Mouse (Mus musculus): ENCODE measurements at regions not wholly inside any gene's neighbourhood (a gene's known extent, or its start where the extent isn't known, plus 50 kb on each side); places are given as distances from the start of the nearest gene placed in this dataset.

DNA sequence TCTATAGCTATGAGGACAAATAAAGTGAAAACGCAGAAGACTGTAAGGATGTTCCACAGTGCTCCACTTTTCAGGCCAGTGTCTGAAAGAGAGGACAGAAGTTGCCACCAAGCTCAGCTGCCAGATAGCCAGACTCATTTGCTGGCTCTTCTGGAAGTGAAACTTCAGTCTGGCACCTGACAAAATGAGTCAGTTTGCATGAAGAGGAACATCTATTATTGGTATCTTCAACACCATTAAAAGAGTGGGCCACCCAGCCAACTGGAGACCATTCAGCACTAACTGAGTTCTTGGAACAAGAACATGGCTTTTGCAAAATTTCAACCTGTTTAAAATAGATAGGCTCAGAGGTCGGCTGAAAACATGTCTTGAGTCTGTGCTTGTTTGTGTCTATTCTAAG, 592.4 kb upstream of the Tbl1xr1 start:
- Histone ChIP-seq H3K27ac (replicated peaks) (no peak overlapping the region), H3K4me1 (replicated peaks) (peaks cover 6% of the 10 kb centered on the region; the same call in 1 of the 2 replicates), H3K4me2 (no peak overlapping the region), H3K9me3 (no peaks in the 10 kb centered on the region), H3K36me3 (no peaks in the 10 kb centered on the region), H3K27me3 (no peaks in the 10 kb centered on the region), H3K9ac (no peak overlapping the region), H3K4me3 (no peak overlapping the region)
- ATAC-seq (ENCODE audit: low FRiP score, low read depth), result no peak
- 90% methylated on average over 2 of the region's 2 CpGs for WGBS

- Histone ChIP-seq H3K27ac (replicated peaks) (no peak overlapping the region), H3K4me1 (replicated peaks) (no peaks in the 10 kb centered on the region), H3K4me3 (no peak overlapping the region), H3K36me3 (no peaks in the 10 kb centered on the region), H3K4me2 (no peak overlapping the region), H3K9me3 (no peaks in the 10 kb centered on the region), H3K27me3 (no peaks in the 10 kb centered on the region), H3K9ac (no peak overlapping the region)
- no peak for ATAC-seq (ENCODE audit: low FRiP score, low read depth)
Measured at GRCm38 (mm10) chr3:21485454-21485853, 591.0 kb upstream of the Tbl1xr1 start.

DNA sequence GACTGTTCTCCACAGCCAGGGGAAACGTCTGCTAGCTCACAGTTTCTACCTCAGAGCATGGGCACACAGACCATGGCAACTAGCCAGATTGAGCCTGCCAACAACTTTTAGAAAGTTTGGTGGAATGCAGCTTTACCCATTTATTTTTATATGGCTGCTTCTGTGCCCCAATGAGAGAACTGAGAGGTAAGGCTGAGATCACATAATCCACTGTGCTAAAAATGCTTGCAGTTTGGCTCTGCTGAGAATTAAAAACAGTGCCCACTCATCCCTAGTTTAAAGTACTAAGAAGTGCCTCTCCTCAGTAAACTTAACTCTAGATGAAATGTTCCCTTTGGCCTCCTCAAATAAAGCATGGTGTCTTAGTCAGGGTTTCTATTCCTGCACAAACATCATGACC, 586.9 kb upstream of the Tbl1xr1 start:
- no peaks in the 10 kb centered on the region for H3K9me3 ChIP-seq
- no peaks in the 10 kb centered on the region for H3K36me3 ChIP-seq
- no peak overlapping the region for H3K4me3 ChIP-seq
- H3K27me3 ChIP-seq, result no peaks in the 10 kb centered on the region
- no peak overlapping the region for H3K27ac ChIP-seq (replicated peaks)
- H3K9ac ChIP-seq, result no peak overlapping the region
- 85% methylated on average over 1 of the region's 1 CpGs for WGBS
- no peak overlapping the region for H3K4me2 ChIP-seq
- H3K4me1 ChIP-seq (replicated peaks), result peaks cover 1% of the 10 kb centered on the region
- ATAC-seq (ENCODE audit: low FRiP score, low read depth), result no peak

DNA sequence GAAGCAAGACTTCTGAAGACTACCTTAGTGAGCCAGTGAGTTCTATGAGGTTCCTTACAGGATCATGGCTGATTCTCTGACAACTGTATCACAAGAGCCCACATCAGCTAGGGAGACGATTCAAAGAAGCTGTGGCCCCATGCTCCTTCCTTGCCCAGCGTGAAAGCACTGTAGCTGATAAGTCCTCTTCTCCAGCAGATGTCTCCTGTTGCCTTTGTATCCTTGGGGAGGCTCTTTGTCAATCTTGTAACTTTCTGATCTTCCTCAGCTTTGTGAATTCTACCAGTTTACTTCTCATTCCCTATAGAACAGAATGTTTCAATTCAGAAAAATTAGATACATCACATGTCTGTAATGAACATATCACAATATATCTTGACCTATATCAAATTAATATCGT, 584.0 kb upstream of the Tbl1xr1 start:
- ATAC-seq (ENCODE audit: low FRiP score, low read depth), result no peak
- H3K4me3 ChIP-seq, result no peak overlapping the region
- no peak overlapping the region for H3K9ac ChIP-seq
- H3K36me3 ChIP-seq, result no peaks in the 10 kb centered on the region
- H3K4me1 ChIP-seq (replicated peaks), result peaks cover 14% of the 10 kb centered on the region
- H3K27ac ChIP-seq (replicated peaks), result no peak overlapping the region
- 67% methylated on average over 3 of the region's 3 CpGs for WGBS
- no peaks in the 10 kb centered on the region for H3K9me3 ChIP-seq
- H3K27me3 ChIP-seq, result no peaks in the 10 kb centered on the region
- no peak overlapping the region for H3K4me2 ChIP-seq

GRCm38 (mm10) chr3:21493384-21493783, 583.1 kb upstream of the Tbl1xr1 start:
- no peaks in the 10 kb centered on the region for H3K27me3 ChIP-seq
- H3K9me3 ChIP-seq, result no peaks in the 10 kb centered on the region
- no peak overlapping the region for H3K27ac ChIP-seq (replicated peaks)
- no peak for ATAC-seq (ENCODE audit: low FRiP score, low read depth)
- H3K4me3 ChIP-seq, result no peak overlapping the region
- no peaks in the 10 kb centered on the region for H3K36me3 ChIP-seq
- no peak overlapping the region for H3K9ac ChIP-seq
- H3K4me2 ChIP-seq, result no peak overlapping the region
- 53% methylated on average over 6 of the region's 6 CpGs for WGBS
- H3K4me1 ChIP-seq (replicated peaks), result peaks cover 14% of the 10 kb centered on the region

DNA sequence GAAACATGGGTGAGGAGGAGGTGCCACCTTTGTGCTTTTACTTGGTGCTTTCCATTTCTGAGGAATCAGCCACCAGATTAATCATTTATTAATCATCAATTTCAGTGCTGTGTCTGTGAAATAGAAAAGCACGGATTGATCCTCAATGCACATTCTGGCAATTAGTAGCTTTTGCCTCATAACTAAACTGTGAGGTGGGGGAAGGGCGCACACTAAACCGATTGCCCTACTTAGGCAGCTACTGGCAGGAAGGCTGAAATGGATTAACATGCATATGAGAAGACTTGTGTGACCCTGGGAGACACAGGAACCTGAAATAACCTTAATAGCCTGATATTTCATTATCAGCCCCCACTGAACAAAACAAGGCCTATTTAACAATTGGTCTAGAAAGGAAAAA, 581.5 kb upstream of the Tbl1xr1 start:
- no peak overlapping the region for H3K4me3 ChIP-seq
- no peaks in the 10 kb centered on the region for H3K9me3 ChIP-seq
- H3K36me3 ChIP-seq, result no peaks in the 10 kb centered on the region
- ATAC-seq (ENCODE audit: low FRiP score, low read depth), result no peak
- 42% methylated on average over 3 of the region's 3 CpGs for WGBS
- no peak overlapping the region for H3K27ac ChIP-seq (replicated peaks)
- H3K27me3 ChIP-seq, result no peaks in the 10 kb centered on the region
- H3K4me1 ChIP-seq (replicated peaks), result peaks cover 14% of the 10 kb centered on the region
- H3K4me2 ChIP-seq, result no peak overlapping the region
- no peak overlapping the region for H3K9ac ChIP-seq

DNA sequence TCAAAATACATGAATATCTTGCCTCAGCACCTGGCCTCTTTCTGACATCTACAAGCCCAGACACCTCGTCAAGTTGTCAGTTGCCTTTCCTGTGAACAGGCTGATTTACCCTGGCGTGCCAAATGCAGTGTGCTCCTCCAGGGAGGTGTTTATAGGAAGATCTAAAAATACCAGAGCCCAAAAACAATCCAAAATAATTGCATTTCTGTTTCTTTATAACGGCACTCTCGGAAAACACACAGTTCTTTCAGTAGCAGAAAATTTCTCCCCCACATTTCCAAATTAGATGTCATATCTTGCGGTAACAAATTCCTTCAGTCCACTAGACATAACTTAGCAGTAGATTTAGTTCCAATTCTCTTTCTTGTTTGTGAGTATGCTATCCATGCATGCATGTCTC, 580.8 kb upstream of the Tbl1xr1 start:
- Histone ChIP-seq H3K9ac (no peak overlapping the region), H3K27me3 (no peaks in the 10 kb centered on the region), H3K27ac (replicated peaks) (no peak overlapping the region), H3K36me3 (no peaks in the 10 kb centered on the region), H3K4me3 (no peak overlapping the region), H3K9me3 (no peaks in the 10 kb centered on the region), H3K4me2 (no peak overlapping the region), H3K4me1 (replicated peaks) (peaks cover 14% of the 10 kb centered on the region)
- no peak for ATAC-seq (ENCODE audit: low FRiP score, low read depth)
- WGBS, result 73% methylated on average over 5 of the region's 5 CpGs

GRCm38 (mm10) chr3:21496166-21496565, 580.3 kb upstream of the Tbl1xr1 start:
- ATAC-seq (ENCODE audit: low FRiP score, low read depth), result no peak
- WGBS, result 86% methylated on average over 2 of the region's 2 CpGs
- H3K4me2 ChIP-seq, result no peak overlapping the region
- no peaks in the 10 kb centered on the region for H3K36me3 ChIP-seq
- H3K9me3 ChIP-seq, result no peaks in the 10 kb centered on the region
- H3K4me3 ChIP-seq, result no peak overlapping the region
- no peak overlapping the region for H3K27ac ChIP-seq (replicated peaks)
- no peak overlapping the region for H3K9ac ChIP-seq
- peaks cover 14% of the 10 kb centered on the region for H3K4me1 ChIP-seq (replicated peaks)
- no peaks in the 10 kb centered on the region for H3K27me3 ChIP-seq

DNA sequence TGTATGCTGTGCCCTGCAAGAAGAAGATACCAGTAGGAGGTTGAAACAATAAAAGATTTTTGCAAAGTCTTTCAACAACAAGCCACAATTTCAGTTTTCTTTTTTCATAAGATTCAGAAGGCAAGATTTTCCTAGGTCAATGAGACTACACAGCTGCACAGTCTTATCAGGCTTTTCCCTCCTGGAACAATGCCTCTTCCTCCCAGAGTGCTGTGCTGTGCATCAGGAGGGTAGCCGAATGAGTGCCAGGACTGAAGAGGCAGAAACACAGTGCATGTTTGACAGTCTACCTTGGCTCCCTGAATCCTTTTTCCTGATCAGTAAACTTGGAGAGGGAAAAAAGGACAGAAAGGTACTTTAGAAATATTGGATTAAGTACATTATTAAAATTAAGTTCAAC, 579.4 kb upstream of the Tbl1xr1 start:
- no peak for ATAC-seq (ENCODE audit: low FRiP score, low read depth)
- no peak overlapping the region for H3K27ac ChIP-seq (replicated peaks)
- H3K4me3 ChIP-seq, result no peak overlapping the region
- H3K4me1 ChIP-seq (replicated peaks), result peaks cover 14% of the 10 kb centered on the region
- H3K36me3 ChIP-seq, result no peaks in the 10 kb centered on the region
- no peak overlapping the region for H3K9ac ChIP-seq
- H3K4me2 ChIP-seq, result no peak overlapping the region
- no peaks in the 10 kb centered on the region for H3K9me3 ChIP-seq
- WGBS, result 48% methylated on average over 1 of the region's 1 CpGs
- H3K27me3 ChIP-seq, result no peaks in the 10 kb centered on the region

GRCm38 (mm10) chr3:21507655-21508054, 568.8 kb upstream of the Tbl1xr1 start:
- Histone ChIP-seq H3K9me3 (0 out of 2 replicates have a peak, but pooled peaks cover 17% of the 10 kb centered on the region), H3K9ac (no peak overlapping the region), H3K4me2 (no peak overlapping the region), H3K36me3 (no peaks in the 10 kb centered on the region), H3K27ac (replicated peaks) (no peak overlapping the region), H3K4me3 (no peak overlapping the region), H3K4me1 (replicated peaks) (no peaks in the 10 kb centered on the region), H3K27me3 (no peaks in the 10 kb centered on the region)
- no peak for ATAC-seq (ENCODE audit: low FRiP score, low read depth)
- 98% methylated on average over 2 of the region's 2 CpGs for WGBS

- ATAC-seq (ENCODE audit: low FRiP score, low read depth), result no peak
- Histone ChIP-seq H3K4me1 (replicated peaks) (no peaks in the 10 kb centered on the region), H3K36me3 (no peaks in the 10 kb centered on the region), H3K9me3 (0 out of 2 replicates have a peak, but pooled peaks cover 17% of the 10 kb centered on the region), H3K27me3 (no peaks in the 10 kb centered on the region), H3K4me2 (no peak overlapping the region), H3K4me3 (no peak overlapping the region), H3K27ac (replicated peaks) (no peak overlapping the region), H3K9ac (no peak overlapping the region)
- WGBS, result 87% methylated on average over 4 of the region's 4 CpGs
Measured at GRCm38 (mm10) chr3:21512081-21512480, 564.4 kb upstream of the Tbl1xr1 start.

DNA sequence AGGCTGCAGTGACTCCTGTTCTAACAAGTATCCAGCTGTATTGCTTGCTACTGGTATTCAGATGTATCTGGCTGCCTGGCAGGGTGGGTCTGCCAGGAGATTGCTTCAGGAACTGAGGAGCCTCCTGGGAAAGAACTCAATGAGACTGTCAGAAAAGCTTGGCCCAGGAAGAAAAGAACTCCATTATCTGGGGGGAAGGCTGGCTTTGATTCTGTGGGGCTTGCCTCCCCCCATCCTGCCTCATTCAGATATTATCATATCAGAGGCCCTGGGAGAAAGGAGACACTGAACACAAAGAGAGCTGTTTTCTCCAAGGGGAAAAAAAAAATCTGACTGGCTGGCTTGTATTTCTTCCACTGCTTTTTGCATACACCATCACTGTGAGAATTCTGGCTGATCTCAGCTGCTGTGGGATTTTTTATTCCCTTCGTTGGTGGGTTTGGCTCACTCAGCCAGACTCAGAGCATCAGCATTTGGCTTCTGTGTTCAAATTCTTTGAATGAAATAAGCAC, 552.0 kb upstream of the Tbl1xr1 start:
- WGBS, result 9% methylated on average over 1 of the region's 1 CpGs

DNA sequence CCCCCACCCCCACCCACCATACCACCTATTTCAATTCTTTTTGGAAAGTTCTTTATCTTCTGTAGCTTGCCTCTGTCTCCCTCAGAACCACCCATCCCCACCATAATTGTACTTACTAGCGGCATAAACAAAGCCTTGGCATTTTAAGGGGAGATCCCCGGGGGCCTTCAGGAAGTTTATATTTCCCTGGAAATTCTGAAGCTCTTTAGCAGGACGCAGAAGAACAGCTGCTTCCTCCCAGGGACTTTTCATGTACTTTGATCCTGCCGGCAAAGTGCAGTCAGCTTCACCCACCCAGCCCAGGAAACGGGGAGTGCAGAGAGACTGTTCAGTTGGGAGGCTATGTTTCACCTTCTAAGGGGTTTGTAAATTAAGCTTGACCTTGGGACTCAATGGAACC, 545.6 kb upstream of the Tbl1xr1 start:
- Histone ChIP-seq H3K9me3 (no peaks in the 10 kb centered on the region), H3K36me3 (no peaks in the 10 kb centered on the region), H3K9ac (no peak overlapping the region), H3K4me3 (no peak overlapping the region), H3K27ac (replicated peaks) (no peak overlapping the region), H3K4me1 (replicated peaks) (no peaks in the 10 kb centered on the region), H3K4me2 (no peak overlapping the region), H3K27me3 (no peaks in the 10 kb centered on the region)
- 65% methylated on average over 5 of the region's 5 CpGs for WGBS
- no peak; the same call in 1 of the 2 replicates for ATAC-seq (ENCODE audit: low FRiP score, low read depth)

More for the DNA sequence above, 552.0 kb upstream of the Tbl1xr1 start:
- H3K4me3 ChIP-seq, result no peak overlapping the region
- peak; percentile 90 for ATAC-seq (ENCODE audit: low FRiP score, low read depth)
- peak overlapping the region; percentile 65 for H3K27ac ChIP-seq (replicated peaks)
- no peak overlapping the region for H3K9ac ChIP-seq
- peaks cover 14% of the 10 kb centered on the region for H3K4me1 ChIP-seq (replicated peaks)
- no peaks in the 10 kb centered on the region for H3K27me3 ChIP-seq
- no peaks in the 10 kb centered on the region for H3K36me3 ChIP-seq
- H3K9me3 ChIP-seq, result 0 out of 2 replicates have a peak, but pooled peaks cover 4% of the 10 kb centered on the region
- no peak overlapping the region for H3K4me2 ChIP-seq

Data from hindbrain, embryonic 15.5 days (tissue).